Mouse (Mus musculus) myocyte (in vitro differentiated cells): ENCODE measurements around the gene Slc7a5.

Experiments
- CEBPB ChIP-seq: IDR thresholded peaks from 2 replicates; pipeline ENCODE4 v1.6.1; 2011; ENCODE audit warnings: mild to moderate bottlenecking, moderate library complexity; ENCODE audit not compliant: poor library complexity, insufficient read depth, severe bottlenecking
- MAX ChIP-seq: IDR thresholded peaks from one replicate; pipeline ENCODE4 v1.6.1; 2011; ENCODE audit warnings: low read depth, mild to moderate bottlenecking, control low read depth
- MYOD1 ChIP-seq, 3 experiments: IDR thresholded peaks; one replicate each; pipeline ENCODE4 v1.6.1; 2011; ENCODE audit warnings: control low read depth in 2 of 3, low read depth in 2 of 3, mild to moderate bottlenecking in 2 of 3, moderate library complexity in 1 of 3; ENCODE audit not compliant: insufficient read length in 2 of 3, control insufficient read depth in 1 of 3
- POLR2A ChIP-seq: IDR thresholded peaks from one replicate; pipeline ENCODE4 v1.6.1; 2011; ENCODE audit warnings: low read depth, mild to moderate bottlenecking, control low read depth, moderate library complexity; ENCODE audit not compliant: insufficient read length
- POLR2AphosphoS2 ChIP-seq: IDR thresholded peaks from one replicate; pipeline ENCODE4 v1.6.1; 2011; ENCODE audit warnings: low read depth, control low read depth; ENCODE audit not compliant: insufficient read length
- REST ChIP-seq: IDR thresholded peaks from one replicate; pipeline ENCODE4 v1.6.1; 2011; ENCODE audit warnings: mild to moderate bottlenecking, control low read depth, moderate library complexity; ENCODE audit not compliant: insufficient read depth, insufficient read length
- TCF12 ChIP-seq: IDR thresholded peaks from one replicate; pipeline ENCODE4 v1.6.1; 2011; ENCODE audit warnings: mild to moderate bottlenecking, control low read depth; ENCODE audit not compliant: poor library complexity, insufficient read depth, severe bottlenecking
- TCF3 ChIP-seq: IDR thresholded peaks from one replicate; pipeline ENCODE4 v1.6.1; 2011; ENCODE audit warnings: low read depth, control low read depth; ENCODE audit not compliant: insufficient read length
- USF1 ChIP-seq: IDR thresholded peaks from one replicate; pipeline ENCODE4 v1.6.1; 2011; ENCODE audit warnings: low read depth, mild to moderate bottlenecking, control low read depth, moderate library complexity

DNA sequence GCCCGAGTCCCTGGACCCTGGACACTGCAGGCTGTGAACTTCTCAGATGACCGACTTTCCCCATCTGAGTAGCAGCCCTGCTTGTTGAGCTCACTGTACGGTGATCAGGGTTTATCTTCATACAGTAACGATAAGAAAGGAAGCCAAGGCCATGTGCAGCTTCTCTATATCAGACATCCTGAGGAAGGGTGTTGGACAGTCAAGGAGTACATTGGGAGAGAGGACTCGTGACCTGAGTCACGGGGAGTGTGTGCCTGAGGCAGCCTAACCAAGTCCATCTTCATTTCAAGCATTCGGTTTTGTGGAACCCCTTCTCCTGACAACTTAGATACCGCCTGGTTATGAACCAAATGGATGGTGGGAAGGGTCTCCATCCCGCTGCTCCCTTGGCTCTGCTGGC is 32.0 kb downstream of the Slc7a5 start:
- no peak for TF ChIP-seq TCF12
- TF ChIP-seq MYOD1 (IDR thresholded peaks at IDR 0.05; ENCODE audit: control insufficient read depth in 1 of 3, insufficient read length in 2 of 3, low read depth in 2 of 3) = no peak
- peak; percentile 4 for TF ChIP-seq POLR2AphosphoS2
- TF ChIP-seq TCF3 = no peak
- TF ChIP-seq POLR2A = no peak
- TF ChIP-seq MAX = no peak
- TF ChIP-seq CEBPB = no peak
- TF ChIP-seq REST = no peak
- no peak for TF ChIP-seq USF1
